Mouse (Mus musculus) CH12.LX (cell line): ENCODE results near the gene Stard13. TPM values are rescaled to one million over a fixed set of nuclear protein-coding genes. Genes with fewer than 3 reads are reported as not detected.

ENCODE experiments used
- DNase-seq: peaks from one replicate; pipeline ENCODE4 v3.0.0-alpha.2; 2013; ENCODE audit errors: extremely low read depth
- H3K27ac ChIP-seq: 2 replicates; pipeline ENCODE4 v1.5.1; 2012; ENCODE audit warnings: low read depth, mild to moderate bottlenecking, control low read depth, moderate library complexity; ENCODE audit not compliant: insufficient read depth
- H3K27me3 ChIP-seq: replicated peaks from 2 replicates; pipeline ENCODE3; 2012; ENCODE audit warnings: inconsistent platforms
- H3K36me3 ChIP-seq, 2 experiments: replicated peaks in 1 of 2; 2 replicates each; pipeline versions ENCODE3 to v1.6.1; 2012; ENCODE audit warnings: inconsistent platforms in 1 of 2, low read length in 1 of 2, mild to moderate bottlenecking in 1 of 2, mixed read lengths in 1 of 2, moderate library complexity in 1 of 2; ENCODE audit not compliant: control insufficient read depth in 1 of 2, insufficient read depth in 1 of 2
- H3K4me1 ChIP-seq, 2 experiments: 2 replicates each; pipeline ENCODE4 v1.6.1; 2012; ENCODE audit warnings: inconsistent platforms in 1 of 2, moderate library complexity in 1 of 2; ENCODE audit not compliant: insufficient read depth in 2 of 2, control insufficient read depth in 1 of 2
- H3K4me2 ChIP-seq: 2 replicates; pipeline ENCODE4 v1.6.1; 2012; ENCODE audit warnings: low read depth, mild to moderate bottlenecking, control low read depth; ENCODE audit not compliant: poor library complexity, insufficient read depth, severe bottlenecking
- H3K4me3 ChIP-seq, 3 experiments: fragments of 150-350 bp in 1 of 3; sonication (generic) in 1 of 3; replicated peaks in 1 of 3; 2 replicates each; pipeline versions ENCODE3 to v1.5.1; 2011 to 2012; ENCODE audit warnings: low read depth in 2 of 3, low read length in 2 of 3, mild to moderate bottlenecking in 2 of 3, moderate library complexity in 2 of 3, control low read depth in 1 of 3, improper control_type of control experiment in 1 of 3, inconsistent platforms in 1 of 3, mixed read lengths in 1 of 3; ENCODE audit not compliant: poor library complexity in 1 of 3
- H3K79me2 ChIP-seq: replicated peaks from 2 replicates; pipeline ENCODE4 v1.6.1; 2012; ENCODE audit warnings: mild to moderate bottlenecking, moderate library complexity; ENCODE audit not compliant: control insufficient read depth, poor library complexity, insufficient read depth, severe bottlenecking; ENCODE audit errors: extremely low read depth
- H3K9ac ChIP-seq: 2 replicates; pipeline ENCODE4 v1.6.1; 2012; ENCODE audit warnings: low read depth, mild to moderate bottlenecking, control low read depth, moderate library complexity; ENCODE audit not compliant: insufficient read depth
- H3K9me3 ChIP-seq: replicated peaks from 2 replicates; pipeline ENCODE3; 2012; ENCODE audit warnings: low read length, inconsistent platforms, mixed read lengths
- BHLHE40 ChIP-seq: IDR thresholded peaks from 2 replicates; pipeline ENCODE4 v1.6.1; 2011; ENCODE audit warnings: mild to moderate bottlenecking, low read depth, low read length, improper control_type of control experiment
- CHD2 ChIP-seq: IDR thresholded peaks from 2 replicates; pipeline ENCODE4 v1.6.1; 2011; ENCODE audit warnings: low read length, improper control_type of control experiment
- CTCF ChIP-seq, 2 experiments: IDR thresholded peaks in 1 of 2; conservative IDR thresholded peaks in 1 of 2; 2 replicates each; pipeline ENCODE4 v1.5.1; 2011 to 2012; ENCODE audit warnings: low read depth in 2 of 2, low read length in 2 of 2, improper control_type of control experiment in 1 of 2, inconsistent platforms in 1 of 2, mild to moderate bottlenecking in 1 of 2, moderate library complexity in 1 of 2
- EP300 ChIP-seq: IDR thresholded peaks from 2 replicates; pipeline ENCODE4 v1.6.1; 2011; ENCODE audit warnings: low read length, improper control_type of control experiment
- ETS1 ChIP-seq: conservative IDR thresholded peaks from 2 replicates; pipeline ENCODE4 v1.6.1; 2012; ENCODE audit warnings: low read depth, mild to moderate bottlenecking, inconsistent platforms, low read length, improper control_type of control experiment, moderate library complexity
- IRF4 ChIP-seq: IDR thresholded peaks from 2 replicates; pipeline ENCODE4 v1.6.1; 2014; ENCODE audit warnings: low read depth, mild to moderate bottlenecking, inconsistent platforms, low read length, improper control_type of control experiment
- JUN ChIP-seq: IDR thresholded peaks from 2 replicates; pipeline ENCODE4 v1.6.1; 2011; ENCODE audit warnings: low read depth, mild to moderate bottlenecking, low read length, improper control_type of control experiment, moderate library complexity; ENCODE audit not compliant: insufficient read depth
- JUND ChIP-seq: conservative IDR thresholded peaks from 2 replicates; pipeline ENCODE4 v1.6.1; 2011; ENCODE audit warnings: low read depth, low read length, improper control_type of control experiment
- MAFK ChIP-seq: IDR thresholded peaks from 2 replicates; pipeline ENCODE4 v1.6.1; 2011; ENCODE audit warnings: low read length, improper control_type of control experiment; ENCODE audit not compliant: insufficient replicate concordance
- MAX ChIP-seq: IDR thresholded peaks from 2 replicates; pipeline ENCODE4 v1.6.1; 2011; ENCODE audit warnings: low read length, improper control_type of control experiment
- MEF2A ChIP-seq: IDR thresholded peaks from 2 replicates; pipeline ENCODE4 v1.6.1; 2014; ENCODE audit warnings: low read depth, mild to moderate bottlenecking, inconsistent platforms, low read length, improper control_type of control experiment, borderline replicate concordance
- NELFE ChIP-seq: IDR thresholded peaks from 2 replicates; pipeline ENCODE4 v1.6.1; 2011; ENCODE audit warnings: low read depth, low read length, improper control_type of control experiment
- PAX5 ChIP-seq: IDR thresholded peaks from 2 replicates; pipeline ENCODE4 v1.6.1; 2012; ENCODE audit warnings: low read length, inconsistent platforms, mixed read lengths
- RAD21 ChIP-seq: IDR thresholded peaks from 2 replicates; pipeline ENCODE4 v1.6.1; 2011; ENCODE audit warnings: low read depth, mild to moderate bottlenecking, low read length, improper control_type of control experiment, moderate library complexity
- SMC3 ChIP-seq: IDR thresholded peaks from 2 replicates; pipeline ENCODE4 v1.6.1; 2011; ENCODE audit warnings: low read depth, low read length, improper control_type of control experiment
- TCF12 ChIP-seq: IDR thresholded peaks from 2 replicates; pipeline ENCODE4 v1.6.1; 2014; ENCODE audit warnings: low read depth, mild to moderate bottlenecking, inconsistent platforms, low read length, improper control_type of control experiment
- USF1 ChIP-seq: IDR thresholded peaks from 2 replicates; pipeline ENCODE4 v1.6.1; 2014; ENCODE audit warnings: low read depth, mild to moderate bottlenecking, inconsistent platforms, low read length, improper control_type of control experiment
- ZNF384 ChIP-seq: IDR thresholded peaks from 2 replicates; pipeline ENCODE4 v1.6.1; 2012; ENCODE audit warnings: low read depth, low read length, improper control_type of control experiment, inconsistent platforms
- dilution Hi-C: fragments of 300-500 bp; cut with MboI; formaldehyde crosslinking; loops from 2 replicates; pipeline ENCODE4 v1.14.3; 2020; ENCODE audit warnings: low sequenced_read_pairs; ENCODE audit not compliant: extremely low pct_unique_long_range_greater_than_20kb, extremely low pct_ligation_motif_present
- in situ Hi-C: fragments of 300-500 bp; cut with MboI; formaldehyde crosslinking; loops from 3 replicates; pipeline ENCODE4 v1.14.3; 2019; ENCODE audit warnings: low sequenced_read_pairs, low pct_ligation_motif_present, low pct_unique_long_range_greater_than_20kb, mixed read lengths
- polyA plus RNA-seq: library from polyadenylated mRNA; unstranded; fragments of >175 nt; gene quantifications from 2 replicates; pipeline ENCODE4 v1.2.1, GENCODE M21; 2012; ENCODE audit warnings: low read depth; ENCODE audit not compliant: insufficient read length
- total RNA-seq, 2 experiments: library from RNA; depleted of rRNA; stranded (reverse); fragments of 300-350 nt in 1 of 2; fragments of >200 nt in 1 of 2; gene quantifications; 2 replicates each; pipeline ENCODE4 v1.2.3; 2012 to 2014

Gene Stard13
- total and polyA plus RNA-seq, 3 experiments, result 33.5 to 154 (median 73.6) TPM

- dilution Hi-C loops (no loop called here), in situ Hi-C loops (no loop called here)
- Histone ChIP-seq H3K36me3 (no peaks in the 10 kb centered on the region), H3K27ac (no peak overlapping the region), H3K4me3 (no peak overlapping the region), H3K79me2 (no peaks in the 10 kb centered on the region), H3K9me3 (no peaks in the 10 kb centered on the region), H3K4me2 (no peak overlapping the region), H3K9ac (no peak overlapping the region), H3K27me3 (no peaks in the 10 kb centered on the region), H3K4me1 (peaks cover 3 to 26% of the 10 kb centered on the region in 2 experiments)
- TF ChIP-seq MAFK, result no peak
- no peak for TF ChIP-seq MAX
- no peak for TF ChIP-seq TCF12
- TF ChIP-seq EP300, result no peak
- TF ChIP-seq USF1, result no peak
- no peak for TF ChIP-seq NELFE
- TF ChIP-seq ZNF384, result no peak
- TF ChIP-seq CTCF (conservative IDR thresholded peaks at IDR 0.05 in 1 of 2, IDR thresholded peaks at IDR 0.05 in 1 of 2; ENCODE audit: low read depth in 2 of 2, low read length in 2 of 2), result no peak
- TF ChIP-seq PAX5, result no peak
- no peak for TF ChIP-seq SMC3
- no peak for TF ChIP-seq MEF2A
- DNase-seq, result no peak
These were observed 20.5 kb downstream of the Stard13 start for GRCm38 (mm10) chr5:151213097-151213496.

- H3K9me3 ChIP-seq, result no peaks in the 10 kb centered on the region
- DNase-seq, result peak; percentile 43
- in situ Hi-C loops (no loop called here), dilution Hi-C loops (no loop called here)
- peak overlapping the region; percentile 48 for H3K9ac ChIP-seq
- H3K4me2 ChIP-seq, result peak overlapping the region; percentile 93
- H3K79me2 ChIP-seq, result no peaks in the 10 kb centered on the region
- peaks cover 3 to 22% of the 10 kb centered on the region in 2 experiments for H3K4me1 ChIP-seq
- H3K4me3 ChIP-seq, result no peak overlapping the region
- H3K27me3 ChIP-seq, result no peaks in the 10 kb centered on the region
- TF ChIP-seq RAD21 (no peak), TCF12 (peak; percentile 35; the same call in 1 of the 2 replicates), JUN (peak; percentile 61), JUND (peak; percentile 55), ETS1 (peak; percentile 67), BHLHE40 (no peak), EP300 (peak; percentile 87), CHD2 (no peak), IRF4 (peak; percentile 87)
- TF ChIP-seq, all 38 proteins: peak for 6
- Histone ChIP-seq H3K27ac (no peak overlapping the region), H3K36me3 (no peaks in the 10 kb centered on the region)
These were observed 22.8 kb downstream of the Stard13 start for GRCm38 (mm10) chr5:151210869-151211268.
